Mouse (Mus musculus): Measurements from ENCODE around the gene Ssr3.

DNA sequence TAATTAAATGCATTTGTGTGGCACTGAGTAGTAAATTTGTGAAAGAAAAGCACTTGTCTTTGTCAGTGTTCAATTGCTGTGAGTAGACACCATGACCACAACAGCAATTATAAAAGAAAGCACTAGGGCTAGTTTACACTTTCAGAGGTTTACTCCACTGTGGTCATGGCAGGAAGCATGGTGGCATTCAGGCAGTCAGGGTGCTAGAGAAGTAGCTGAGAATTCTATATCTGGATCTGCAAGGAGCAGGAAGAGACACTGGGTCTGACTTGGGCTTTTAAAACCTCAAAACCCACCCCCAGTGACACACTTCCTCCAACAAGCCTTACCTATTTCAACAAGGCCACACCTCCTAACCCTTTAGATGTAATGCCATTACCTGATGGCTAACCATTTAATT lies 24.1 kb upstream of the Ssr3 start:
- TF ChIP-seq TBP (IDR thresholded peaks at IDR 0.05; ENCODE audit: low read depth, low read length) (no peak), GABPA (IDR thresholded peaks at IDR 0.05; ENCODE audit: low read depth, low read length) (no peak), EP300 (IDR thresholded peaks at IDR 0.05; ENCODE audit: low read depth in 1 of 2, low read length in 2 of 2) (no peak), CTCF (IDR thresholded peaks at IDR 0.05 in 2 of 3, conservative IDR thresholded peaks at IDR 0.05 in 1 of 3; ENCODE audit: control insufficient read depth in 1 of 3, insufficient read depth in 1 of 3, low read depth in 2 of 3, low read length in 3 of 3, poor library complexity in 1 of 3, severe bottlenecking in 1 of 3) (no peak), MAFK (IDR thresholded peaks at IDR 0.05; ENCODE audit: borderline replicate concordance, low read depth, low read length) (no peak), JUND (IDR thresholded peaks at IDR 0.05; ENCODE audit: low read depth, low read length) (no peak), E2F4 (IDR thresholded peaks at IDR 0.05; ENCODE audit: borderline replicate concordance, low read depth, low read length) (no peak), POLR2A (IDR thresholded peaks at IDR 0.05; ENCODE audit: control insufficient read depth in 1 of 2, insufficient read depth in 1 of 2, low read depth in 1 of 2, low read length in 2 of 2, poor library complexity in 1 of 2) (no peak), TCF12 (IDR thresholded peaks at IDR 0.05; ENCODE audit: low read depth, low read length) (no peak)
